Mouse (Mus musculus) forebrain, embryonic 13.5 days (tissue): ENCODE data around the gene Atrn. TPM values are rescaled to one million over a fixed set of nuclear protein-coding genes. Genes with fewer than 3 reads are reported as not detected.

Source experiments
- ATAC-seq: fragments of 200-750 bp; cut with Nextera tagmentation; 2 replicates; pipeline ENCODE4 v1.8.0; 2017
- H3K27ac ChIP-seq: fragments of 300-500 bp; sonication (generic); 2 replicates; pipeline ENCODE4 v1.5.1; 2015; ENCODE audit warnings: inconsistent platforms, mild to moderate bottlenecking, moderate library complexity
- H3K27me3 ChIP-seq: fragments of 300-500 bp; sonication (generic); 2 replicates; pipeline ENCODE4 v1.6.1; 2015; ENCODE audit warnings: mild to moderate bottlenecking, inconsistent platforms
- H3K36me3 ChIP-seq: fragments of 300-500 bp; sonication (generic); 2 replicates; pipeline ENCODE4 v1.6.1; 2015; ENCODE audit warnings: mild to moderate bottlenecking, inconsistent platforms; ENCODE audit not compliant: poor library complexity, severe bottlenecking
- H3K4me1 ChIP-seq: fragments of 300-500 bp; sonication (generic); 2 replicates; pipeline ENCODE4 v1.6.1; 2015; ENCODE audit warnings: inconsistent platforms
- H3K4me2 ChIP-seq: fragments of 300-500 bp; sonication (generic); 2 replicates; pipeline ENCODE4 v1.6.1; 2015; ENCODE audit warnings: inconsistent platforms, mild to moderate bottlenecking, moderate library complexity
- H3K4me3 ChIP-seq: fragments of 300-500 bp; sonication (generic); 2 replicates; pipeline ENCODE4 v1.5.1; 2015; ENCODE audit warnings: mild to moderate bottlenecking, inconsistent platforms
- H3K9ac ChIP-seq: fragments of 300-500 bp; sonication (generic); 2 replicates; pipeline ENCODE4 v1.6.1; 2015; ENCODE audit warnings: mild to moderate bottlenecking, inconsistent platforms
- H3K9me3 ChIP-seq: fragments of 300-500 bp; sonication (generic); replicated peaks from 2 replicates; pipeline ENCODE4 v1.6.1; 2016; ENCODE audit warnings: inconsistent platforms
- WGBS: fragments of 180-500 bp; shearing (Covaris S2); methylation state at CpG from one replicate; pipeline ENCODE4 v1.1.7; 2015; 5-methylcytosine and 5-hydroxymethylcytosine counted together
- polyA plus RNA-seq: library from polyadenylated mRNA; unstranded; fragments of >200 nt; fragmentation: Nextera tagmentation; extraction: Ambion mirVana; gene quantifications from 2 replicates; pipeline ENCODE4 v1.2.1, GENCODE M21; 2015

The Atrn gene
- 8.4 and 8.9 TPM in 2 replicates for polyA plus RNA-seq

DNA sequence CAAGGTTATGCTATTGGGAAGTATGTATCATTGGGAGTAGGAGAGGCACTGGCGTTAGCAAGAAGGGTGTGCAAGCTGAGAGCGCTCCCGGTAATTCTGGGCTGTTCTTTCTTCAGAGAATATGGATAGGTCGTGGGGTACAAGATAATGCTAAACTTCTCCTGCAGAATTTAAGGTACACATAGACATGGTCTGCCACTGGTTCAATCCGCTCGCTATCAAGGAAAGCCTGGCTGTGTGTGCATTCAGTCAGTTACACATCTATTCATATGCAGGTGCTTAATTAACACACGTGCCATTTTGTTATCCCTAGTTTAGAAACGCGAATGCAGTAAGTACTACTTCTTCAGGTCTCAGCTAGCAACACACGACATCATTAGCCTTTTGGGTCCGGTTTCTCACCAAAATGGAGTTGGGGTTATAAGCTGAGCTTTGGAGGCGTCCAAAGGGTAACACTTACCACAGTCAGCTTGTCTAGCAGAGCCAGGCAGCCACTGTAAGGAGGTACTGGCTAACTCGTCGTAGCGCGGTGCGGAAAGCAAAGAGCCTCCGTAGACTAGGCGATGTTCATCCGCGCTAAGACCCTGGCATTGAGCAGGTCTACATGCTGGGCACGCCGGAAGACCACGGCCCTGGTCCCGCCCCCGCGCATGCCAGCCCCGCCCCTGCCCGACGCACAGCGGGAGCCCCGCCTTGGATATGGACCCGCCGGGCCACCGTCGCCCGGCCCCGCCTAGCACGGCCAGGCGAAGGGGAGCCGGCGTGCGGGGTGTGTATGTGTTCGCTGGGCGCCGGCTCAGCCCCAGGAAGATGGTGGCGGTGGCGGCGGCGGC lies at the start of gene Atrn, which contains the start of gene 4930402H24Rik:
Atrn (plus strand) TSS at position 745 of the 833 bp plus-strand sequence.
4930402H24Rik (minus strand) TSS at position 656 of the 833 bp plus-strand sequence.
- Histone ChIP-seq H3K36me3 (no peaks in the 10 kb centered on the region), H3K4me3 (peak within 1 kb of the TSS; percentile 100), H3K27me3 (no peaks in the 10 kb centered on the region), H3K9ac (peak within 1 kb of the TSS; percentile 98), H3K4me1 (peaks cover 33% of the 10 kb centered on the region), H3K9me3 (no peaks in the 10 kb centered on the region), H3K27ac (peak within 1 kb of the TSS; percentile 78), H3K4me2 (peak within 1 kb of the TSS; percentile 89)
- 6% methylated on average over 40 of the region's 50 CpGs for WGBS
- ATAC-seq = peak; percentile 98

DNA sequence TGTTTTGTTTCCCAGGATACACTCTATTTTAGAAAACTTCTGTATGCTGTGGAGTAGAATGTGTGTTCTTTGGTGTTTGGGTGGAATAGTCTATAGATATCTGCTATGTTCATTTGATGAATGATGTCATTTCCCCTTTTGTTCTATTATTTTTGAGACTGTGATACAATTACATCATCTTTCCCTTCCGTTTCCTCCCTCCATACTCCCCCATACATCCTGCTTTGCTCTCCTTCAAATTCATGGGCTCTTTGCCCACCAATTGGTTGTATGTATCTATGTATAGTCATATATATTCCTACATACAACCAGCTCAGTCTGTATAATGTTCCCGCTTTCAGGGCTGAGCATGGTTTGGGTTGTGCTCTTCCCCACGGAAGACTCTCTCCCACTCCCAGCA lies 44.2 kb upstream of the Atrn start:
- H3K4me3 ChIP-seq = no peak overlapping the region
- WGBS = 82% methylated on average over 3 of the region's 3 CpGs
- no peak overlapping the region for H3K4me2 ChIP-seq
- H3K9me3 ChIP-seq = no peaks in the 10 kb centered on the region
- no peaks in the 10 kb centered on the region for H3K4me1 ChIP-seq
- ATAC-seq = no peak
- no peak overlapping the region for H3K9ac ChIP-seq
- H3K27me3 ChIP-seq = no peaks in the 10 kb centered on the region
- H3K36me3 ChIP-seq = no peaks in the 10 kb centered on the region
- no peak overlapping the region for H3K27ac ChIP-seq

DNA sequence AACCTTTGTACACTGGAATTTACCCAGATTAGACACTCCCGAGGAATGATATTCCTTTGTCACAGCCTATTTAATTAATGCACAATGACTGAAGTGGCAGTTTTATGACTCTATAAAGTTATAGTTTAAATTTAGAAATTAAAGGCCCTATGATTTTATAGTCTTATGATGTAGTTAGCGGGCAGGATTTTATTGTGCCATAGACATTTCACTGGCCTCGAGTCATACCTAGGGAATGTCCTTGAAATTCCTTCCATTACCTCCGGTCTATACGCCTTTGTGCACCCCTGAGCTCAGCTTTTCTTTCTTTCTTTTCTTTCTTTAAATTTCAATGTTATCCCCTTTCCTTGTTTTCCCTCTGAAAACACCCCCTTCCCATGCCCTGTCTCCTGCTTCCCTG lies 35.4 kb upstream of the Atrn start:
- WGBS = 89% methylated on average over 5 of the region's 5 CpGs
- Histone ChIP-seq H3K4me3 (no peak overlapping the region), H3K27ac (no peak overlapping the region), H3K27me3 (no peaks in the 10 kb centered on the region), H3K9me3 (no peaks in the 10 kb centered on the region), H3K4me1 (no peaks in the 10 kb centered on the region), H3K9ac (no peak overlapping the region), H3K4me2 (no peak overlapping the region), H3K36me3 (no peaks in the 10 kb centered on the region)
- no peak for ATAC-seq

DNA sequence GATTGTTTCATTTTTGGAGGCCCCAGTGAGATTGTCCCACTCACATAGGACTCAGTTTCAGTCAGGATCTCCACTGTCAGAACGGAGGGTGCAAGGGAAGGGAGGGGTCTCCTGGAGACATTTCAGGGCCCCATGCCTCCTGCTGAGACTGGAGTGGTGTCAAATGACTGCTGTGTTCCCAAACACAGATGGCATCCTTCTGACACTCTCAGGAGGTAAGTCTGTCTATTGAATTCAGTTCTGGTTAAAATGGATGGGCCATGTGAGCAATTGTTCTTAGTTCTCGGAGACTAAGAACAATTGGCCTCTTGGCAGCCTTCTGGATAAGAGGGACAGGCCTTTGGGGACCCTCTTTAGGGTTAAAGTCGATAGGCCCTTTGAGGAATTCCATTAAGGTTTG lies 28.9 kb upstream of the Atrn start:
- H3K27me3 ChIP-seq = no peaks in the 10 kb centered on the region
- H3K9ac ChIP-seq = no peak overlapping the region
- peaks cover 4% of the 10 kb centered on the region; the same call in 1 of the 2 replicates for H3K36me3 ChIP-seq
- H3K9me3 ChIP-seq = no peaks in the 10 kb centered on the region
- WGBS = 51% methylated on average over 3 of the region's 3 CpGs
- H3K4me3 ChIP-seq = no peak overlapping the region
- no peak overlapping the region for H3K27ac ChIP-seq
- no peak for ATAC-seq
- H3K4me2 ChIP-seq = no peak overlapping the region
- no peaks in the 10 kb centered on the region for H3K4me1 ChIP-seq

DNA sequence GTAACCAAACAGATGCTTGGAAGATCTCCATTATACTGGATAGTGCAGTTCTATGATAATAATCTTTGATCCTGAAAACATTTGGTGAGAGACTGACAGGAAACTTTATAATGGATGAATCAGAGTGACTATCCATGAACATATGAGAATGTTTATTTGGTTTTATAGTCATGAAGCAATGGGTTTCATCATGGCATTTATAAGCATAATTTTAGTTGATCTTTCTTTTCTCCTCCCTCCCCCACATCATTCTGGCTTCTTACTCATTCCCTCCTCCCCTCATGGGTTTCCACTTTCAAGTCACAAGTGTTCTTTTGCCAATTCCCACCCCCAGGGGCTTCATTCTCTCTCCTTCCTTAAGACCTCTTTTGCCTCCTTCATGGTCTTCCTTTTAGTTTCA lies 19.3 kb upstream of the Atrn start:
- H3K9ac ChIP-seq = no peak overlapping the region
- H3K4me3 ChIP-seq = no peak overlapping the region
- H3K4me1 ChIP-seq = no peaks in the 10 kb centered on the region
- no peak overlapping the region for H3K4me2 ChIP-seq
- H3K27ac ChIP-seq = no peak overlapping the region
- 0 out of 2 replicates have a peak, but pooled peaks cover 5% of the 10 kb centered on the region for H3K36me3 ChIP-seq
- no peaks in the 10 kb centered on the region for H3K27me3 ChIP-seq
- H3K9me3 ChIP-seq = no peaks in the 10 kb centered on the region
- ATAC-seq = no peak

DNA sequence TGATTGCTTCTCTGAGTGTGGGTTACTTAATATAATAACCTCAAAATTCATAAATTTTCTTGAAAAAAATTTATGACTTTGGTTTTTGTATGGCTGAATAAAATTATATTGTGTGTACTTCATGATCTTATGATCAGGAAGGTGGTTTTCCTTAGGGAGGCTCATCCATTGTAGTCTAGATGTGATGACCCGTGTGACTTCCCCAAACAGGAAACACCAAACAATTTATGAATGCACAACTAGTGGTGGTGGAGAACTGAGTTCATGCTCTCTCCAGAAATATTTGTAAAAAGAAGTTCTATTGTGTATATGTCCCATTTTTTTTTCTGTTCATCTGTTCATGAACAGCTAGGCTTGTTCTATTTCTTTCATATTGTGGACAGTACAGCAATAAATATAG lies 18.8 kb upstream of the Atrn start:
- H3K9me3 ChIP-seq = no peaks in the 10 kb centered on the region
- H3K27ac ChIP-seq = no peak overlapping the region
- H3K4me3 ChIP-seq = no peak overlapping the region
- 90% methylated on average over 1 of the region's 1 CpGs for WGBS
- no peaks in the 10 kb centered on the region for H3K4me1 ChIP-seq
- no peaks in the 10 kb centered on the region for H3K27me3 ChIP-seq
- no peak overlapping the region for H3K9ac ChIP-seq
- 0 out of 2 replicates have a peak, but pooled peaks cover 5% of the 10 kb centered on the region for H3K36me3 ChIP-seq
- no peak overlapping the region for H3K4me2 ChIP-seq
- no peak for ATAC-seq

DNA sequence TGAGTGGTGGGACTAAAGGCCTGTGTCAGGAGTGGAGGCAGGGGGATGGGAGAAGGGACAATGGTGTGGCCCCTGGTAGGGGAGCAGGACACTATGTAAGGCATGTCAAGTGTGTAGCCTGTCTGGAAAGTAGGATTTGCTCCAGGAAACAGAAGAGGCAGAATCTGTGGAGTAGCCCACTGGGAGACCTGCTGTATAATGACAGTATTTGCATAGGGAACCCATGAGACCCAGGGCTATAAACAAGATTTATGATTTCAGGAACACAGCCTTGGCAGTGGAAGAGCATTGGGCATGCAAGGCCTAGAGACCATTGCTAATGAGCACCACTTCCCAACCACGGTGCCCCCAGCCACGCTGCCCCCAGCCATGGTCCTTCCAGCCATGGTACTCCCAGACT lies 9.4 kb upstream of the Atrn start:
- Histone ChIP-seq H3K4me1 (no peaks in the 10 kb centered on the region), H3K4me2 (no peak overlapping the region), H3K27ac (no peak overlapping the region), H3K9ac (no peak overlapping the region), H3K4me3 (no peak overlapping the region), H3K9me3 (no peaks in the 10 kb centered on the region), H3K36me3 (no peaks in the 10 kb centered on the region), H3K27me3 (no peaks in the 10 kb centered on the region)
- ATAC-seq = no peak
- WGBS = 90% methylated on average over 2 of the region's 2 CpGs

DNA sequence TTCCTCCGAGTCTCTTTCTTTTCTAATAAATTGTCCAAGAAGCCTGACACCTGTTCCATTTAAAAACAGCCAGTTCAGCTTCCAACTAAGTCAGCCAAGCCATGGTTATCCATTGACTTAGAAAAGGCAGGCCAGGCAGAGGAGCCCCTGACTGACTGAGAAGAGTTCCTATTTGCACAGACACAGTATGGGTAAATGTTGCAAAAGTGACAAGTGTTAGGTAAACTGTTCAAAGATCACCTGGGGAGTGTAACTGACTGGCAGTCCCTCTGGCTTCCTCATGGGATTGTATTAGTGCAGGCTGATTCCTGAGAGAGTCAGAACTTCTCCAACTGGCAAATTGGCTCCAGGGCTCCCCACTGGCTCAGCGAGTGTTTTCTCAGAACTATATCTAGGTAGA lies 8.4 kb upstream of the Atrn start:
- H3K4me3 ChIP-seq = no peak overlapping the region
- H3K4me1 ChIP-seq = no peaks in the 10 kb centered on the region
- no peak for ATAC-seq
- no peak overlapping the region for H3K9ac ChIP-seq
- no peaks in the 10 kb centered on the region for H3K9me3 ChIP-seq
- H3K27ac ChIP-seq = no peak overlapping the region
- 84% methylated on average over 2 of the region's 2 CpGs for WGBS
- H3K36me3 ChIP-seq = no peaks in the 10 kb centered on the region
- no peaks in the 10 kb centered on the region for H3K27me3 ChIP-seq
- no peak overlapping the region for H3K4me2 ChIP-seq

DNA sequence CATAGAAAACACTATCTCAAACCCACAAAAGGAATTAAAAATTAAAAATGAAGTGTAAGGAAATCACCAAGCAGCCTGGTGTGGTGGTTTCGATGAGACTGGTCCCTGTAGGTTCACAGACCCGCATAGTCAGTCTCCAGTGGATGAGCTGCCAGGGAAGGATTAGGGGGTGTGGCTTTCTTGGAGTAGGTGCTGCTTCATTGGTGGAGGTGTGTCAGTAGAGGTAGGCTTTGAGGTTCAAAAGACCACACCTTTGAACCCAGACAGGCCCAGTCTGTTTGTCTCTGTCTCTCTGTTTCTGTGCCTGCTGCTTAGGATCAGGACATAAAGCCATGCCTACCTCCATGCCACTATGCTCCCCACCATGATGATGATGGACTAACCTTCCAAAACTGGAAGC lies 7.5 kb upstream of the Atrn start:
- no peaks in the 10 kb centered on the region for H3K9me3 ChIP-seq
- H3K4me3 ChIP-seq = no peak overlapping the region
- 83% methylated on average over 2 of the region's 2 CpGs for WGBS
- no peak overlapping the region for H3K27ac ChIP-seq
- no peaks in the 10 kb centered on the region for H3K4me1 ChIP-seq
- no peaks in the 10 kb centered on the region for H3K27me3 ChIP-seq
- H3K36me3 ChIP-seq = no peaks in the 10 kb centered on the region
- ATAC-seq = no peak
- no peak overlapping the region for H3K4me2 ChIP-seq
- no peak overlapping the region for H3K9ac ChIP-seq

DNA sequence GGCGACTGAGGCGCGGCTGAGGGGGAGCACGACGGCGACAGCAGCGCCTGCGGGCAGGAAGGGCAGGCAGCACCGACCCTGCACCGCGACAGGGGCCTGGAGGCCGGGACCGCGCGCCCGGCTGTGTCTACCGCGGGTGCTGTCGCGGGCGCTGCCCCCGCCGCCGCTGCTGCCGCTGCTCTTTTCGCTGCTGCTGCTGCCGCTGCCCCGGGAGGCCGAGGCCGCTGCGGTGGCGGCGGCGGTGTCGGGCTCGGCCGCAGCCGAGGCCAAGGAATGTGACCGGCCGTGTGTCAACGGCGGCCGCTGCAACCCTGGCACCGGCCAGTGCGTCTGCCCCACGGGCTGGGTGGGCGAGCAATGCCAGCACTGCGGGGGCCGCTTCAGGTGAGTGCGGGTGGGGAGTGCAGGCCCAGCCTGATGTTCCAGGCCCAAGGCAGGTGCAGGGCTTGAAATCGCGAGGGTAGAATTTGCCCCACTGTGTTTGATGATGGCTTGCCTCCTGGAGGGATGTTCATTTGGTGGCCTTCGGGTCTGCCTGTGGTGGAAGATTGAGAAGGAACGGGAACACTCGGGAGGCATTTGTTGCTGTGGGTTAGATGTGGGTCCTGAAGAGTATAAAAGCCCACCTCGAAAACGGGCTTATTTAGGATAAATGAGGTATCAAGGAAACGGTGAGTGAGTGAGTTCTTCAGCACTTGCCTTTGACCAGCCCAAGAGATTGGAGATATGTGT lies 455 bp downstream of the Atrn start:
- Histone ChIP-seq H3K4me2 (peak overlapping the region; percentile 89), H3K9ac (peak overlapping the region; percentile 98)
- peak; percentile 55 for ATAC-seq

DNA sequence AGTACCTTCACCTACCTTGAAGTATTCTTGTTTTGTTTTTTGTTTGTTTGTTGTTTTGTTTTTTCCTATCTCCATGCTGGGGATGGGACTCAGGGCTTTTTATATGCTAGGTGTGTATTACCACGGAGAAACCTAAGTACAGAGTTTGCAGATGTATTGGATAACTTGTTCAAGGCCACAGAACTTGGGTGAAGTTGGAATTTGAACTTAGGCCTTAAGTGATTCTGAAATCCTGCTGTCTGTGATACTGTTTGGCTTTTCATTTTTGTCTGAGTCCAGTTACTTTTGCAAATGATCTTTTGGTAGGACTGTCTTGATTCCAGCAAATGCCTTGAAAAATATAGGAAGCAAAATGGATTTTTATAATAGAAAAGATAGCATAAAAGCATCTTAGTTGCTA lies 5.4 kb downstream of the Atrn start:
- 74% methylated on average over 1 of the region's 1 CpGs for WGBS
- Histone ChIP-seq H3K4me3 (no peak overlapping the region), H3K4me1 (peaks cover 22% of the 10 kb centered on the region), H3K9ac (no peak overlapping the region), H3K27ac (no peak overlapping the region), H3K4me2 (no peak overlapping the region), H3K27me3 (no peaks in the 10 kb centered on the region), H3K9me3 (no peaks in the 10 kb centered on the region), H3K36me3 (no peaks in the 10 kb centered on the region)
- no peak for ATAC-seq

More for the DNA sequence above, 455 bp downstream of the Atrn start:
- Histone ChIP-seq H3K9me3 (no peaks in the 10 kb centered on the region), H3K27ac (peak overlapping the region; percentile 78), H3K4me3 (peak overlapping the region; percentile 100), H3K4me1 (peaks cover 33% of the 10 kb centered on the region), H3K27me3 (no peaks in the 10 kb centered on the region), H3K36me3 (no peaks in the 10 kb centered on the region)
- under 1% methylated on average over 50 of the region's 58 CpGs for WGBS

DNA sequence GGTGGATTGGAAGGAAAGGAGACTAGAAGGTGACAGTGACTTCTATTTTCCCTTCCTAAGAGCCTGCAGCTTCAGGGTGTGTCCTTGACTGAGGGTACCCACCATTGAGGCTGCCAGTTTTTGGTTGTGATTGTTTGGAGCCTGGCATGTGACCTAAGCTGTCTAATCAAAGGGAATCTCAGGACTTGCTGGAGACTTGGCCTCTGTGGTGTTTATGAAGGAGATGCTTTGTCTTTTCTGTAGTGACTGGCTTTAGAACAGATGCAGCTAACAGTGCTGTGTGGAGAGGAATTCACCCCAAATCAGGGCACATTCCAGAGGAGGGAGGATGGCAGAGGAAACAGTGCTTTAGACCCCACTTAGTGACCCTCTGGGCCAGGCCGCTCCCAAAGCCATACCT lies 8.6 kb downstream of the Atrn start:
- no peak overlapping the region for H3K27ac ChIP-seq
- no peaks in the 10 kb centered on the region for H3K4me1 ChIP-seq
- no peaks in the 10 kb centered on the region for H3K27me3 ChIP-seq
- H3K36me3 ChIP-seq = no peaks in the 10 kb centered on the region
- WGBS = 100% methylated on average over 1 of the region's 1 CpGs
- H3K4me3 ChIP-seq = no peak overlapping the region
- H3K9me3 ChIP-seq = no peaks in the 10 kb centered on the region
- H3K9ac ChIP-seq = no peak overlapping the region
- no peak overlapping the region for H3K4me2 ChIP-seq
- no peak for ATAC-seq
